In the genomic region with DNA sequence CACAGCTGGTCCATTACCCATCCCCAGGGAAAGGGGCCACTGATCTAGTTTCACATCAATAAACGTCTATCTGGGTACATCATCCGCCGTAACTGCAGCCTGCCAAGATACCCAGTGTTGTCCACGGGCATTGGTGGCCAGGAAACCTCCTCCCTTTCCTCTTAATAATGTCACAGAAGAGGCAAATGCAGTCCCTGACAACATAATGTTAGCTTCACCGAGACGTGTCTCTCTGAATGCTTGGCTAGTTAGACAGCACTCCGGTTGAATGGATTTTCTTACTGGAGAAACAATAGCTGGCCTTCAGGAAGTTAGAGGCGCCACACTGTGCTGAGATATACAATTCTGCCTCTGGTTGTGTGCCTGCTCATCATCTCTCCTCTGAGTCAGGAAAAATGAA, we compare ENCODE assay signal across 33 mouse cellular contexts.
DNase-seq lines count a peak whose midpoint lies in the region; ATAC-seq and TF ChIP-seq lines count a peak whose summit lies in the region.
"Had no signal": no experiment of that assay in that cellular context is flagged by ENCODE, and none has a peak within 500 bp of the region (broad histone marks: within the 10 kb centered on the region; RNA-seq: fewer than 3 reads in every experiment).

No protein-coding gene starts in this region.

- no peak overlapping the region for H3K9ac ChIP-seq in forebrain, embryonic 14.5 days (ENCODE audit: low read length)
- no peak overlapping the region for H3K9ac ChIP-seq in forebrain, embryonic 13.5 days
- H3K9ac ChIP-seq in midbrain, embryonic 11.5 days (ENCODE audit: low read length) = no peak overlapping the region
- no peak overlapping the region for H3K9ac ChIP-seq in midbrain, embryonic 15.5 days
- H3K9ac ChIP-seq: embryonic facial prominence, embryonic 15.5 days; heart, embryonic 15.5 days; liver, embryonic 12.5 days; liver, postnatal 0 days; neural tube, embryonic 12.5 days; stomach, embryonic 15.5 days had no signal

- H3K4me2 ChIP-seq in forebrain, embryonic 14.5 days (ENCODE audit: low read length) = no peak overlapping the region
- no peak overlapping the region for H3K4me2 ChIP-seq in forebrain, embryonic 13.5 days
- no peak overlapping the region for H3K4me2 ChIP-seq in midbrain, embryonic 11.5 days
- H3K4me2 ChIP-seq in midbrain, embryonic 15.5 days = no peak overlapping the region
- H3K4me2 ChIP-seq: embryonic facial prominence, embryonic 15.5 days; heart, embryonic 15.5 days; liver, embryonic 12.5 days; neural tube, embryonic 12.5 days; stomach, embryonic 15.5 days had no signal

- intact Hi-C loops in left cerebral cortex, adult 2 months (cut with DNase I) = no loop called here

- 33% methylated on average over 8 of the region's 8 CpGs for WGBS in forebrain, embryonic 14.5 days
- 34% methylated on average over 8 of the region's 8 CpGs for WGBS in forebrain, embryonic 13.5 days
- WGBS in midbrain, embryonic 11.5 days = 38% methylated on average over 8 of the region's 8 CpGs
- 26% methylated on average over 8 of the region's 8 CpGs for WGBS in midbrain, embryonic 15.5 days

- peak overlapping the region; percentile 48; the same call in 1 of the 2 replicates for H3K27ac ChIP-seq in forebrain, embryonic 14.5 days (ENCODE audit: low read depth, low read length)
- H3K27ac ChIP-seq in forebrain, embryonic 13.5 days = no peak overlapping the region
- H3K27ac ChIP-seq in midbrain, embryonic 11.5 days (ENCODE audit: low read depth, low read length) = no peak overlapping the region
- no peak overlapping the region for H3K27ac ChIP-seq in midbrain, embryonic 15.5 days
- H3K27ac ChIP-seq in left cerebral cortex, adult 2 months = no peak overlapping the region
- H3K27ac ChIP-seq: embryonic facial prominence, embryonic 15.5 days; heart, embryonic 10.5 days; heart, embryonic 15.5 days; liver, embryonic 12.5 days; neural tube, embryonic 12.5 days; stomach, embryonic 15.5 days had no signal

- H3K27me3 ChIP-seq in forebrain, embryonic 14.5 days (replicated peaks; ENCODE audit: control insufficient read depth, insufficient read depth, low read length) = no peaks in the 10 kb centered on the region
- no peaks in the 10 kb centered on the region for H3K27me3 ChIP-seq in forebrain, embryonic 13.5 days
- H3K27me3 ChIP-seq in midbrain, embryonic 11.5 days (ENCODE audit: control insufficient read depth, insufficient read depth, low read length) = no peaks in the 10 kb centered on the region
- no peaks in the 10 kb centered on the region for H3K27me3 ChIP-seq in midbrain, embryonic 15.5 days (replicated peaks)
- H3K27me3 ChIP-seq: embryonic facial prominence, embryonic 15.5 days; heart, embryonic 15.5 days; liver, embryonic 12.5 days; neural tube, embryonic 12.5 days; stomach, embryonic 15.5 days had no signal

- no peak for TF ChIP-seq CTCF in left cerebral cortex, adult 2 months (IDR thresholded peaks at IDR 0.05)

- H3K4me3 ChIP-seq in forebrain, embryonic 14.5 days (ENCODE audit: low read depth, low read length) = no peak overlapping the region
- H3K4me3 ChIP-seq in forebrain, embryonic 13.5 days = no peak overlapping the region
- H3K4me3 ChIP-seq in midbrain, embryonic 11.5 days (ENCODE audit: low read depth, low read length) = no peak overlapping the region
- no peak overlapping the region for H3K4me3 ChIP-seq in midbrain, embryonic 15.5 days
- H3K4me3 ChIP-seq in left cerebral cortex, adult 2 months = no peak overlapping the region
- H3K4me3 ChIP-seq: embryonic facial prominence, embryonic 15.5 days; heart, embryonic 10.5 days; heart, embryonic 15.5 days; liver, embryonic 12.5 days; myocyte; neural tube, embryonic 12.5 days; stomach, embryonic 15.5 days had no signal

- peaks cover 17% of the 10 kb centered on the region for H3K4me1 ChIP-seq in forebrain, embryonic 14.5 days (ENCODE audit: control insufficient read depth, insufficient read depth, low read length)
- peaks cover 26% of the 10 kb centered on the region for H3K4me1 ChIP-seq in forebrain, embryonic 13.5 days
- H3K4me1 ChIP-seq in midbrain, embryonic 11.5 days (ENCODE audit: control insufficient read depth, insufficient read depth, low read length) = peaks cover 10% of the 10 kb centered on the region
- H3K4me1 ChIP-seq in midbrain, embryonic 15.5 days = peaks cover 4% of the 10 kb centered on the region
- H3K4me1 ChIP-seq: liver, embryonic 12.5 days; stomach, embryonic 15.5 days had no signal

- no peak for ATAC-seq in forebrain, embryonic 14.5 days
- no peak for ATAC-seq in forebrain, embryonic 13.5 days
- ATAC-seq in midbrain, embryonic 11.5 days (ENCODE audit: low FRiP score) = no peak
- ATAC-seq in midbrain, embryonic 15.5 days (replicated peaks) = no peak
- ATAC-seq: activated CD4-positive, CD25-positive, alpha-beta regulatory T cell, adult 4 months; CD4-positive, CD25-positive, alpha-beta regulatory T cell, adult 4 months; inflammation-experienced regulatory T-cells, adult 6 months; liver, embryonic 12.5 days; liver, postnatal 0 days; midbrain, embryonic 16.5 days had no signal

- H3K36me3 ChIP-seq in forebrain, embryonic 14.5 days (ENCODE audit: control insufficient read depth, insufficient read depth, low read length) = no peaks in the 10 kb centered on the region
- H3K36me3 ChIP-seq in forebrain, embryonic 13.5 days (ENCODE audit: poor library complexity, severe bottlenecking) = peaks cover 14% of the 10 kb centered on the region; the same call in 1 of the 2 replicates
- H3K36me3 ChIP-seq in midbrain, embryonic 11.5 days (ENCODE audit: control insufficient read depth, insufficient read depth, low read length) = no peaks in the 10 kb centered on the region
- H3K36me3 ChIP-seq in midbrain, embryonic 15.5 days (replicated peaks) = no peaks in the 10 kb centered on the region
- H3K36me3 ChIP-seq: heart, embryonic 15.5 days had no signal

- no peak for DNase-seq in forebrain, embryonic 14.5 days (ENCODE audit: low spot score)
- DNase-seq in midbrain, embryonic 11.5 days (ENCODE audit: low spot score, missing footprints) = peak; percentile 77
- peak; percentile 63 for DNase-seq in Muller cell, postnatal 12 days (ENCODE audit: inconsistent ontology term)
- peak; percentile 51 for DNase-seq in retina, embryonic 14.5 days (ENCODE audit: low spot score)
- no peak for DNase-seq in left cerebral cortex, adult 2 months (ENCODE audit: extremely low spot score in 1 of 2, low spot score in 2 of 2)
- no peak for DNase-seq in left cerebral cortex, adult 18-20 months (ENCODE audit: low spot score in 2 of 2)
- DNase-seq: adrenal gland, adult 2 months; adrenal gland, postnatal 36 days; cerebellum, adult 2 months; cerebellum, postnatal 14 days; gastrocnemius, postnatal 25 days; heart, adult 11 months; heart, postnatal 4 days; kidney, adult 11 months; kidney, postnatal 14 days; left cerebral cortex, postnatal 4 days; liver, postnatal 0 days; lung, postnatal 36 days; right cerebral cortex, postnatal 25 days; thymus, postnatal 25 days had no signal

- no peaks in the 10 kb centered on the region for H3K9me3 ChIP-seq in forebrain, embryonic 14.5 days (replicated peaks; ENCODE audit: control insufficient read depth, low read length)
- H3K9me3 ChIP-seq in forebrain, embryonic 13.5 days (replicated peaks) = no peaks in the 10 kb centered on the region
- H3K9me3 ChIP-seq in midbrain, embryonic 11.5 days (ENCODE audit: control insufficient read depth, low read length) = no peaks in the 10 kb centered on the region
- no peaks in the 10 kb centered on the region for H3K9me3 ChIP-seq in midbrain, embryonic 15.5 days
- H3K9me3 ChIP-seq: embryonic facial prominence, embryonic 15.5 days; heart, embryonic 10.5 days; heart, embryonic 15.5 days; liver, embryonic 12.5 days; neural tube, embryonic 12.5 days; stomach, embryonic 15.5 days had no signal

Comparison
In these comparisons a context has a peak if more than half of its experiments do, and no peak if none do; other contexts are left out.
1. DNase-seq: peak in midbrain, embryonic 11.5 days (single experiment), Muller cell, postnatal 12 days (single experiment) and retina, embryonic 14.5 days (single experiment); none in forebrain, embryonic 14.5 days (single experiment), left cerebral cortex, adult 2 months (0 of 2) and left cerebral cortex, adult 18-20 months (0 of 2).